Mouse (Mus musculus) MEL (cell line): ENCODE data around the gene Scfd2. TPM values are rescaled to one million over a fixed set of nuclear protein-coding genes. Genes with fewer than 3 reads are reported as not detected.

ENCODE experiments used
- DNase-seq: peaks from one replicate; pipeline ENCODE4 v3.0.0; 2011; ENCODE audit warnings: low read depth, low spot score
- H3K27ac ChIP-seq: 2 replicates; pipeline ENCODE4 v1.5.1; 2012; ENCODE audit warnings: low read depth, mild to moderate bottlenecking, control low read depth, low read length, moderate library complexity; ENCODE audit not compliant: control insufficient read depth
- H3K27me3 ChIP-seq, 2 experiments: fragments of 150-350 bp in 1 of 2; sonication (generic) in 1 of 2; 2 replicates each; pipeline ENCODE4 v1.6.1; 2012; ENCODE audit warnings: low read length in 2 of 2, mild to moderate bottlenecking in 2 of 2, improper control_type of control experiment in 1 of 2, moderate library complexity in 1 of 2; ENCODE audit not compliant: insufficient read depth in 2 of 2, control insufficient read depth in 1 of 2
- H3K36me3 ChIP-seq, 2 experiments: 2 replicates each; pipeline ENCODE4 v1.6.1; 2012 to 2014; ENCODE audit warnings: low read length in 2 of 2, improper control_type of control experiment in 1 of 2, inconsistent platforms in 1 of 2, mild to moderate bottlenecking in 1 of 2; ENCODE audit not compliant: insufficient read depth in 2 of 2, control insufficient read depth in 1 of 2
- H3K4me1 ChIP-seq, 2 experiments: fragments of 150-350 bp in 1 of 2; sonication (generic) in 1 of 2; 2 replicates each; pipeline ENCODE4 v1.6.1; 2012; ENCODE audit warnings: low read length in 2 of 2, improper control_type of control experiment in 1 of 2, mild to moderate bottlenecking in 1 of 2; ENCODE audit not compliant: insufficient read depth in 2 of 2, control insufficient read depth in 1 of 2
- H3K4me3 ChIP-seq, 2 experiments: fragments of 150-350 bp in 1 of 2; sonication (generic) in 1 of 2; 2 replicates each; pipeline ENCODE4 v1.5.1; 2012; ENCODE audit warnings: low read depth in 2 of 2, low read length in 2 of 2, mild to moderate bottlenecking in 2 of 2, moderate library complexity in 2 of 2, control low read depth in 1 of 2, improper control_type of control experiment in 1 of 2; ENCODE audit not compliant: control insufficient read depth in 1 of 2, insufficient read depth in 1 of 2
- H3K79me2 ChIP-seq: 2 replicates; pipeline ENCODE4 v1.6.1; 2012; ENCODE audit warnings: mild to moderate bottlenecking, low read length, moderate library complexity; ENCODE audit not compliant: control insufficient read depth, poor library complexity, insufficient read depth
- H3K9ac ChIP-seq: 2 replicates; pipeline ENCODE4 v1.6.1; 2012; ENCODE audit warnings: low read depth, mild to moderate bottlenecking, control low read depth, low read length, moderate library complexity; ENCODE audit not compliant: control insufficient read depth, poor library complexity, severe bottlenecking
- H3K9me3 ChIP-seq: fragments of 150-350 bp; sonication (generic); replicated peaks from 2 replicates; pipeline ENCODE4 v1.6.1; 2012; ENCODE audit warnings: mild to moderate bottlenecking, low read length, improper control_type of control experiment, moderate library complexity; ENCODE audit not compliant: insufficient read depth
- BHLHE40 ChIP-seq: IDR thresholded peaks from 2 replicates; pipeline ENCODE4 v1.6.1; 2012; ENCODE audit warnings: low read depth, mild to moderate bottlenecking, inconsistent platforms, low read length, improper control_type of control experiment, borderline replicate concordance
- CHD1 ChIP-seq: IDR thresholded peaks from 2 replicates; pipeline ENCODE4 v1.6.1; 2012; ENCODE audit warnings: low read depth, mild to moderate bottlenecking, inconsistent platforms, low read length, improper control_type of control experiment
- CTCF ChIP-seq, 3 experiments: IDR thresholded peaks in 2 of 3; conservative IDR thresholded peaks in 1 of 3; 2 replicates each; pipeline ENCODE4 v1.5.1; 2011 to 2012; ENCODE audit warnings: low read length in 3 of 3, low read depth in 2 of 3, mild to moderate bottlenecking in 2 of 3, improper control_type of control experiment in 1 of 3, inconsistent platforms in 1 of 3, mixed read lengths in 1 of 3, moderate library complexity in 1 of 3; ENCODE audit not compliant: control insufficient read depth in 1 of 3, insufficient read depth in 1 of 3, poor library complexity in 1 of 3, severe bottlenecking in 1 of 3
- E2F4 ChIP-seq: IDR thresholded peaks from 2 replicates; pipeline ENCODE4 v1.6.1; 2011; ENCODE audit warnings: low read depth, low read length, improper control_type of control experiment, borderline replicate concordance
- ELF1 ChIP-seq: IDR thresholded peaks from 2 replicates; pipeline ENCODE4 v1.6.1; 2014; ENCODE audit warnings: low read depth, mild to moderate bottlenecking, inconsistent platforms, low read length, improper control_type of control experiment, moderate library complexity
- EP300 ChIP-seq, 2 experiments: IDR thresholded peaks; 2 replicates each; pipeline ENCODE4 v1.6.1; 2011; ENCODE audit warnings: improper control_type of control experiment in 2 of 2, low read length in 2 of 2, low read depth in 1 of 2, mild to moderate bottlenecking in 1 of 2
- ETS1 ChIP-seq: IDR thresholded peaks from 2 replicates; pipeline ENCODE4 v1.6.1; 2012; ENCODE audit warnings: low read depth, mild to moderate bottlenecking, inconsistent platforms, low read length, improper control_type of control experiment, moderate library complexity
- GABPA ChIP-seq: IDR thresholded peaks from 2 replicates; pipeline ENCODE4 v1.6.1; 2012; ENCODE audit warnings: low read depth, mild to moderate bottlenecking, inconsistent platforms, low read length, improper control_type of control experiment, moderate library complexity
- GATA1 ChIP-seq: IDR thresholded peaks from 2 replicates; pipeline ENCODE4 v1.6.1; 2011; ENCODE audit warnings: low read depth, low read length, improper control_type of control experiment
- HCFC1 ChIP-seq: IDR thresholded peaks from 2 replicates; pipeline ENCODE4 v1.6.1; 2012; ENCODE audit warnings: low read depth, mild to moderate bottlenecking, inconsistent platforms, low read length, improper control_type of control experiment, moderate library complexity
- MAFK ChIP-seq: IDR thresholded peaks from 2 replicates; pipeline ENCODE4 v1.6.1; 2011; ENCODE audit warnings: low read depth, mild to moderate bottlenecking, low read length, improper control_type of control experiment, borderline replicate concordance
- MAX ChIP-seq: IDR thresholded peaks from 2 replicates; pipeline ENCODE4 v1.6.1; 2011; ENCODE audit warnings: low read length, improper control_type of control experiment
- MAZ ChIP-seq: IDR thresholded peaks from 2 replicates; pipeline ENCODE4 v1.6.1; 2012; ENCODE audit warnings: low read depth, mild to moderate bottlenecking, inconsistent platforms, low read length, improper control_type of control experiment
- MXI1 ChIP-seq: IDR thresholded peaks from 2 replicates; pipeline ENCODE4 v1.6.1; 2011; ENCODE audit warnings: mild to moderate bottlenecking, low read depth, low read length, improper control_type of control experiment
- MYB ChIP-seq: IDR thresholded peaks from 2 replicates; pipeline ENCODE4 v1.6.1; 2011; ENCODE audit warnings: mild to moderate bottlenecking, low read depth, low read length, improper control_type of control experiment
- MYC ChIP-seq: IDR thresholded peaks from 2 replicates; pipeline ENCODE4 v1.6.1; 2011; ENCODE audit warnings: low read depth, mild to moderate bottlenecking, low read length, improper control_type of control experiment, moderate library complexity
- NELFE ChIP-seq: IDR thresholded peaks from 2 replicates; pipeline ENCODE4 v1.6.1; 2011; ENCODE audit warnings: low read depth, low read length, improper control_type of control experiment
- NRF1 ChIP-seq: IDR thresholded peaks from 2 replicates; pipeline ENCODE4 v1.6.1; 2014; ENCODE audit warnings: low read depth, mild to moderate bottlenecking, inconsistent platforms, low read length, improper control_type of control experiment, moderate library complexity; ENCODE audit not compliant: poor library complexity, insufficient read depth, severe bottlenecking
- POLR2A ChIP-seq, 2 experiments: IDR thresholded peaks; 2 replicates each; pipeline ENCODE4 v1.6.1; 2011 to 2012; ENCODE audit warnings: low read length in 2 of 2, mild to moderate bottlenecking in 2 of 2, control low read depth in 1 of 2, improper control_type of control experiment in 1 of 2, low read depth in 1 of 2, moderate library complexity in 1 of 2; ENCODE audit not compliant: control insufficient read depth in 1 of 2, insufficient read depth in 1 of 2, poor library complexity in 1 of 2
- POLR2AphosphoS2 ChIP-seq: IDR thresholded peaks from 2 replicates; pipeline ENCODE4 v1.6.1; 2011; ENCODE audit warnings: low read length, improper control_type of control experiment
- POLR2AphosphoS5 ChIP-seq: IDR thresholded peaks from 2 replicates; pipeline ENCODE4 v1.6.1; 2012; ENCODE audit warnings: low read depth, borderline replicate concordance, mild to moderate bottlenecking, inconsistent platforms, low read length, moderate library complexity, mixed read lengths
- RAD21 ChIP-seq: IDR thresholded peaks from 2 replicates; pipeline ENCODE4 v1.6.1; 2011; ENCODE audit warnings: mild to moderate bottlenecking, low read depth, low read length, improper control_type of control experiment
- SIN3A ChIP-seq: IDR thresholded peaks from 2 replicates; pipeline ENCODE4 v1.6.1; 2012; ENCODE audit warnings: low read length, improper control_type of control experiment, inconsistent platforms
- TAL1 ChIP-seq: IDR thresholded peaks from 2 replicates; pipeline ENCODE4 v1.6.1; 2012; ENCODE audit warnings: mild to moderate bottlenecking, inconsistent platforms, low read length, moderate library complexity, mixed read lengths
- TBP ChIP-seq: IDR thresholded peaks from 2 replicates; pipeline ENCODE4 v1.8.0; 2011; ENCODE audit warnings: low read depth, low read length, improper control_type of control experiment
- TCF12 ChIP-seq: IDR thresholded peaks from 2 replicates; pipeline ENCODE4 v1.6.1; 2014; ENCODE audit warnings: low read depth, mild to moderate bottlenecking, inconsistent platforms, low read length, improper control_type of control experiment, moderate library complexity
- UBTF ChIP-seq: IDR thresholded peaks from 2 replicates; pipeline ENCODE4 v1.6.1; 2012; ENCODE audit warnings: low read depth, mild to moderate bottlenecking, inconsistent platforms, low read length, improper control_type of control experiment, moderate library complexity, borderline replicate concordance; ENCODE audit not compliant: insufficient read depth
- USF2 ChIP-seq, 2 experiments: IDR thresholded peaks; 2 replicates each; pipeline ENCODE4 v1.6.1; 2011 to 2012; ENCODE audit warnings: improper control_type of control experiment in 2 of 2, low read length in 2 of 2, borderline replicate concordance in 1 of 2, inconsistent platforms in 1 of 2, low read depth in 1 of 2, mild to moderate bottlenecking in 1 of 2; ENCODE audit not compliant: insufficient read depth in 1 of 2
- ZC3H11A ChIP-seq: IDR thresholded peaks from 2 replicates; pipeline ENCODE4 v1.6.1; 2012; ENCODE audit warnings: low read depth, mild to moderate bottlenecking, inconsistent platforms, low read length, improper control_type of control experiment
- ZKSCAN1 ChIP-seq: IDR thresholded peaks from 2 replicates; pipeline ENCODE4 v1.6.1; 2012; ENCODE audit warnings: low read depth, mild to moderate bottlenecking, inconsistent platforms, low read length, improper control_type of control experiment, moderate library complexity
- ZMIZ1 ChIP-seq: IDR thresholded peaks from 2 replicates; pipeline ENCODE4 v1.6.1; 2012; ENCODE audit warnings: low read depth, mild to moderate bottlenecking, inconsistent platforms, low read length, improper control_type of control experiment, moderate library complexity
- ZNF384 ChIP-seq: IDR thresholded peaks from 2 replicates; pipeline ENCODE4 v1.6.1; 2012; ENCODE audit warnings: low read depth, mild to moderate bottlenecking, inconsistent platforms, low read length, improper control_type of control experiment
- polyA plus RNA-seq, 2 experiments: library from polyadenylated mRNA; stranded (reverse) in 1 of 2; unstranded in 1 of 2; fragments of >175 nt in 1 of 2; fragments of >200 nt in 1 of 2; gene quantifications; 2 replicates each; pipeline versions ENCODE4 v1.2.1 to v1.2.4; 2012; ENCODE audit warnings: low replicate concordance in 2 of 2, low read depth in 1 of 2; ENCODE audit not compliant: insufficient read length in 2 of 2, insufficient read depth in 1 of 2, missing spikeins in 1 of 2
- total RNA-seq: library from RNA; depleted of rRNA; stranded (reverse); fragments of 300-350 nt; gene quantifications from 2 replicates; pipeline ENCODE4 v1.2.3, GENCODE M21; 2012

Scfd2 gene
- total and polyA plus RNA-seq, 3 experiments, result 18.8 to 20.3 TPM; not detected in 1

DNA sequence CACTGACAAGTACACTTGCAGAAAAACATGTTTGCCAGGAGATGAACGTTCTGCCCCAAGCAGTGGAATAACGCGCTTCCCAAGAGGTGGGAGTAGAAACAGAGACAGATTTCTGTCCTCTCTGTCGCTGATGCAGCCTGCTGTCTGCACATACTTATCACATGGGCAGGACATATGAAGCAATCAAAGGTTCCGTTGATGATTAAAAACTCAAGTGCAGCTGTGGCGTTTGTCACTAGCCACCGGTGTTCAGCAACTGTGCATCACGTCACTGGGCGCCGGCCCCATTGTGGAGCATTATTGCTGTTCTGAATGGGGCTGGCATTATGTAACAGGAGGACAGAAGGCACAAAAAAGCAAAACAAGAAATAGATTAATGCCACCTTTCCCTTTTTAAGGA is 348.4 kb downstream of the Scfd2 start:
- TF ChIP-seq EP300 (IDR thresholded peaks at IDR 0.05; ENCODE audit: low read depth in 1 of 2, low read length in 2 of 2) (no peak), NRF1 (no peak), ZMIZ1 (no peak), USF2 (IDR thresholded peaks at IDR 0.05; ENCODE audit: borderline replicate concordance in 1 of 2, insufficient read depth in 1 of 2, low read depth in 1 of 2, low read length in 2 of 2) (no peak), SIN3A (no peak), TCF12 (no peak), UBTF (no peak), MAX (no peak), GABPA (no peak), TAL1 (no peak), ELF1 (no peak), POLR2AphosphoS5 (no peak), RAD21 (no peak), GATA1 (no peak), MYB (no peak), ETS1 (no peak), ZC3H11A (no peak), ZNF384 (no peak), CHD1 (no peak)
- H3K4me1 ChIP-seq, result no peaks in the 10 kb centered on the region
- H3K4me3 ChIP-seq, result no peak overlapping the region
- no peaks in the 10 kb centered on the region for H3K36me3 ChIP-seq
- H3K27ac ChIP-seq, result no peak overlapping the region
- H3K9ac ChIP-seq, result no peak overlapping the region
- H3K27me3 ChIP-seq, result peaks cover 3% of the 10 kb centered on the region in 2 experiments; a peak in 3 of 4 replicates
- no peaks in the 10 kb centered on the region for H3K9me3 ChIP-seq
- no peak for DNase-seq
- no peaks in the 10 kb centered on the region for H3K79me2 ChIP-seq

- Histone ChIP-seq H3K36me3 (no peaks in the 10 kb centered on the region), H3K27ac (no peak overlapping the region), H3K4me3 (no peak overlapping the region), H3K9ac (no peak overlapping the region), H3K4me1 (no peaks in the 10 kb centered on the region), H3K79me2 (no peaks in the 10 kb centered on the region), H3K27me3 (peaks cover 3% of the 10 kb centered on the region in 2 experiments; a peak in 3 of 4 replicates), H3K9me3 (no peaks in the 10 kb centered on the region)
- TF ChIP-seq ETS1, result no peak
- TF ChIP-seq RAD21, result no peak
- no peak for TF ChIP-seq HCFC1
- TF ChIP-seq CTCF (IDR thresholded peaks at IDR 0.05 in 2 of 3, conservative IDR thresholded peaks at IDR 0.05 in 1 of 3; ENCODE audit: control insufficient read depth in 1 of 3, insufficient read depth in 1 of 3, low read depth in 2 of 3, low read length in 3 of 3, poor library complexity in 1 of 3, severe bottlenecking in 1 of 3), result no peak
- no peak for TF ChIP-seq POLR2A (IDR thresholded peaks at IDR 0.05; ENCODE audit: control insufficient read depth in 1 of 2, insufficient read depth in 1 of 2, low read depth in 1 of 2, low read length in 2 of 2, poor library complexity in 1 of 2)
- TF ChIP-seq EP300 (IDR thresholded peaks at IDR 0.05; ENCODE audit: low read depth in 1 of 2, low read length in 2 of 2), result no peak
- TF ChIP-seq BHLHE40, result no peak
- no peak for TF ChIP-seq MAFK
- TF ChIP-seq NELFE, result no peak
- TF ChIP-seq TAL1, result no peak
- no peak for TF ChIP-seq ZKSCAN1
- no peak for TF ChIP-seq SIN3A
- TF ChIP-seq ZMIZ1, result no peak
- TF ChIP-seq MXI1, result no peak
- TF ChIP-seq POLR2AphosphoS2, result no peak
- no peak for TF ChIP-seq E2F4
- TF ChIP-seq MAZ, result no peak
- no peak for TF ChIP-seq TBP
- TF ChIP-seq MYC, result no peak
- TF ChIP-seq MAX, result no peak
- no peak for DNase-seq
Measured at GRCm38 (mm10) chr5:74180216-74180615, 351.3 kb downstream of the Scfd2 start.
